Mouse (Mus musculus) CH12.LX (cell line): Measurements from ENCODE around the gene Ggnbp2. TPM values are rescaled to one million over a fixed set of nuclear protein-coding genes. Genes with fewer than 3 reads are reported as not detected.

Source experiments
- DNase-seq: peaks from one replicate; pipeline ENCODE4 v3.0.0-alpha.2; 2013; ENCODE audit errors: extremely low read depth
- H3K27ac ChIP-seq: 2 replicates; pipeline ENCODE4 v1.5.1; 2012; ENCODE audit warnings: low read depth, mild to moderate bottlenecking, control low read depth, moderate library complexity; ENCODE audit not compliant: insufficient read depth
- H3K27me3 ChIP-seq: replicated peaks from 2 replicates; pipeline ENCODE3; 2012; ENCODE audit warnings: inconsistent platforms
- H3K36me3 ChIP-seq, 2 experiments: replicated peaks in 1 of 2; 2 replicates each; pipeline versions ENCODE3 to v1.6.1; 2012; ENCODE audit warnings: inconsistent platforms in 1 of 2, low read length in 1 of 2, mild to moderate bottlenecking in 1 of 2, mixed read lengths in 1 of 2, moderate library complexity in 1 of 2; ENCODE audit not compliant: control insufficient read depth in 1 of 2, insufficient read depth in 1 of 2
- H3K4me1 ChIP-seq, 2 experiments: 2 replicates each; pipeline ENCODE4 v1.6.1; 2012; ENCODE audit warnings: inconsistent platforms in 1 of 2, moderate library complexity in 1 of 2; ENCODE audit not compliant: insufficient read depth in 2 of 2, control insufficient read depth in 1 of 2
- H3K4me2 ChIP-seq: 2 replicates; pipeline ENCODE4 v1.6.1; 2012; ENCODE audit warnings: low read depth, mild to moderate bottlenecking, control low read depth; ENCODE audit not compliant: poor library complexity, insufficient read depth, severe bottlenecking
- H3K4me3 ChIP-seq, 3 experiments: fragments of 150-350 bp in 1 of 3; sonication (generic) in 1 of 3; replicated peaks in 1 of 3; 2 replicates each; pipeline versions ENCODE3 to v1.5.1; 2011 to 2012; ENCODE audit warnings: low read depth in 2 of 3, low read length in 2 of 3, mild to moderate bottlenecking in 2 of 3, moderate library complexity in 2 of 3, control low read depth in 1 of 3, improper control_type of control experiment in 1 of 3, inconsistent platforms in 1 of 3, mixed read lengths in 1 of 3; ENCODE audit not compliant: poor library complexity in 1 of 3
- H3K79me2 ChIP-seq: replicated peaks from 2 replicates; pipeline ENCODE4 v1.6.1; 2012; ENCODE audit warnings: mild to moderate bottlenecking, moderate library complexity; ENCODE audit not compliant: control insufficient read depth, poor library complexity, insufficient read depth, severe bottlenecking; ENCODE audit errors: extremely low read depth
- H3K9ac ChIP-seq: 2 replicates; pipeline ENCODE4 v1.6.1; 2012; ENCODE audit warnings: low read depth, mild to moderate bottlenecking, control low read depth, moderate library complexity; ENCODE audit not compliant: insufficient read depth
- H3K9me3 ChIP-seq: replicated peaks from 2 replicates; pipeline ENCODE3; 2012; ENCODE audit warnings: low read length, inconsistent platforms, mixed read lengths
- BHLHE40 ChIP-seq: IDR thresholded peaks from 2 replicates; pipeline ENCODE4 v1.6.1; 2011; ENCODE audit warnings: mild to moderate bottlenecking, low read depth, low read length, improper control_type of control experiment
- CHD1 ChIP-seq: IDR thresholded peaks from 2 replicates; pipeline ENCODE4 v1.6.1; 2012; ENCODE audit warnings: low read depth, low read length, improper control_type of control experiment, inconsistent platforms
- CTCF ChIP-seq, 2 experiments: IDR thresholded peaks in 1 of 2; conservative IDR thresholded peaks in 1 of 2; 2 replicates each; pipeline ENCODE4 v1.5.1; 2011 to 2012; ENCODE audit warnings: low read depth in 2 of 2, low read length in 2 of 2, improper control_type of control experiment in 1 of 2, inconsistent platforms in 1 of 2, mild to moderate bottlenecking in 1 of 2, moderate library complexity in 1 of 2
- E2F4 ChIP-seq: IDR thresholded peaks from 2 replicates; pipeline ENCODE4 v1.6.1; 2011; ENCODE audit warnings: low read depth, low read length, improper control_type of control experiment; ENCODE audit not compliant: insufficient replicate concordance
- ELF1 ChIP-seq: IDR thresholded peaks from 2 replicates; pipeline ENCODE4 v1.6.1; 2014; ENCODE audit warnings: low read depth, mild to moderate bottlenecking, inconsistent platforms, low read length, improper control_type of control experiment
- EP300 ChIP-seq: IDR thresholded peaks from 2 replicates; pipeline ENCODE4 v1.6.1; 2011; ENCODE audit warnings: low read length, improper control_type of control experiment
- ETS1 ChIP-seq: conservative IDR thresholded peaks from 2 replicates; pipeline ENCODE4 v1.6.1; 2012; ENCODE audit warnings: low read depth, mild to moderate bottlenecking, inconsistent platforms, low read length, improper control_type of control experiment, moderate library complexity
- GABPA ChIP-seq: IDR thresholded peaks from 2 replicates; pipeline ENCODE4 v1.6.1; 2012; ENCODE audit warnings: low read depth, low read length, improper control_type of control experiment, inconsistent platforms; ENCODE audit not compliant: insufficient replicate concordance
- HCFC1 ChIP-seq: IDR thresholded peaks from 2 replicates; pipeline ENCODE4 v1.6.1; 2012; ENCODE audit warnings: low read depth, mild to moderate bottlenecking, inconsistent platforms, low read length, improper control_type of control experiment
- IRF4 ChIP-seq: IDR thresholded peaks from 2 replicates; pipeline ENCODE4 v1.6.1; 2014; ENCODE audit warnings: low read depth, mild to moderate bottlenecking, inconsistent platforms, low read length, improper control_type of control experiment
- JUND ChIP-seq: conservative IDR thresholded peaks from 2 replicates; pipeline ENCODE4 v1.6.1; 2011; ENCODE audit warnings: low read depth, low read length, improper control_type of control experiment
- MAFK ChIP-seq: IDR thresholded peaks from 2 replicates; pipeline ENCODE4 v1.6.1; 2011; ENCODE audit warnings: low read length, improper control_type of control experiment; ENCODE audit not compliant: insufficient replicate concordance
- MAX ChIP-seq: IDR thresholded peaks from 2 replicates; pipeline ENCODE4 v1.6.1; 2011; ENCODE audit warnings: low read length, improper control_type of control experiment
- MAZ ChIP-seq: IDR thresholded peaks from 2 replicates; pipeline ENCODE4 v1.6.1; 2012; ENCODE audit warnings: low read depth, mild to moderate bottlenecking, inconsistent platforms, low read length, improper control_type of control experiment, moderate library complexity
- MYC ChIP-seq: IDR thresholded peaks from 2 replicates; pipeline ENCODE4 v1.6.1; 2011; ENCODE audit warnings: low read depth, mild to moderate bottlenecking, improper control_type of control experiment, low read length
- NRF1 ChIP-seq: IDR thresholded peaks from 2 replicates; pipeline ENCODE4 v1.6.1; 2014; ENCODE audit warnings: low read depth, mild to moderate bottlenecking, inconsistent platforms, low read length, improper control_type of control experiment, moderate library complexity
- PAX5 ChIP-seq: IDR thresholded peaks from 2 replicates; pipeline ENCODE4 v1.6.1; 2012; ENCODE audit warnings: low read length, inconsistent platforms, mixed read lengths
- POLR2A ChIP-seq: IDR thresholded peaks from 2 replicates; pipeline ENCODE4 v1.6.1; 2011; ENCODE audit warnings: low read depth, mild to moderate bottlenecking, improper control_type of control experiment, low read length
- POLR2AphosphoS2 ChIP-seq: IDR thresholded peaks from 2 replicates; pipeline ENCODE4 v1.6.1; 2011; ENCODE audit warnings: low read depth, low read length, improper control_type of control experiment
- RAD21 ChIP-seq: IDR thresholded peaks from 2 replicates; pipeline ENCODE4 v1.6.1; 2011; ENCODE audit warnings: low read depth, mild to moderate bottlenecking, low read length, improper control_type of control experiment, moderate library complexity
- RCOR1 ChIP-seq: conservative IDR thresholded peaks from 2 replicates; pipeline ENCODE4 v1.6.1; 2012; ENCODE audit warnings: low read depth, mild to moderate bottlenecking, inconsistent platforms, low read length, improper control_type of control experiment
- SIN3A ChIP-seq: IDR thresholded peaks from 2 replicates; pipeline ENCODE4 v1.6.1; 2012; ENCODE audit warnings: low read length, improper control_type of control experiment, inconsistent platforms
- SMC3 ChIP-seq: IDR thresholded peaks from 2 replicates; pipeline ENCODE4 v1.6.1; 2011; ENCODE audit warnings: low read depth, low read length, improper control_type of control experiment
- TCF12 ChIP-seq: IDR thresholded peaks from 2 replicates; pipeline ENCODE4 v1.6.1; 2014; ENCODE audit warnings: low read depth, mild to moderate bottlenecking, inconsistent platforms, low read length, improper control_type of control experiment
- UBTF ChIP-seq: IDR thresholded peaks from 2 replicates; pipeline ENCODE4 v1.6.1; 2012; ENCODE audit warnings: low read depth, mild to moderate bottlenecking, inconsistent platforms, low read length, improper control_type of control experiment, moderate library complexity
- USF2 ChIP-seq: conservative IDR thresholded peaks from 2 replicates; pipeline ENCODE4 v1.6.1; 2011; ENCODE audit warnings: low read depth, low read length, improper control_type of control experiment
- ZC3H11A ChIP-seq: IDR thresholded peaks from 2 replicates; pipeline ENCODE4 v1.6.1; 2012; ENCODE audit warnings: low read depth, mild to moderate bottlenecking, inconsistent platforms, low read length, improper control_type of control experiment
- ZKSCAN1 ChIP-seq: IDR thresholded peaks from 2 replicates; pipeline ENCODE4 v1.6.1; 2012; ENCODE audit warnings: low read depth, inconsistent platforms, low read length, improper control_type of control experiment, borderline replicate concordance
- ZMIZ1 ChIP-seq: IDR thresholded peaks from 2 replicates; pipeline ENCODE4 v1.6.1; 2012; ENCODE audit warnings: low read depth, mild to moderate bottlenecking, inconsistent platforms, low read length, improper control_type of control experiment
- ZNF384 ChIP-seq: IDR thresholded peaks from 2 replicates; pipeline ENCODE4 v1.6.1; 2012; ENCODE audit warnings: low read depth, low read length, improper control_type of control experiment, inconsistent platforms
- dilution Hi-C: fragments of 300-500 bp; cut with MboI; formaldehyde crosslinking; loops from 2 replicates; pipeline ENCODE4 v1.14.3; 2020; ENCODE audit warnings: low sequenced_read_pairs; ENCODE audit not compliant: extremely low pct_unique_long_range_greater_than_20kb, extremely low pct_ligation_motif_present
- in situ Hi-C: fragments of 300-500 bp; cut with MboI; formaldehyde crosslinking; loops from 3 replicates; pipeline ENCODE4 v1.14.3; 2019; ENCODE audit warnings: low sequenced_read_pairs, low pct_ligation_motif_present, low pct_unique_long_range_greater_than_20kb, mixed read lengths
- polyA plus RNA-seq: library from polyadenylated mRNA; unstranded; fragments of >175 nt; gene quantifications from 2 replicates; pipeline ENCODE4 v1.2.1, GENCODE M21; 2012; ENCODE audit warnings: low read depth; ENCODE audit not compliant: insufficient read length
- total RNA-seq, 2 experiments: library from RNA; depleted of rRNA; stranded (reverse); fragments of 300-350 nt in 1 of 2; fragments of >200 nt in 1 of 2; gene quantifications; 2 replicates each; pipeline ENCODE4 v1.2.3; 2012 to 2014

Ggnbp2 gene
- total and polyA plus RNA-seq, 3 experiments, result 70.9 to 125 (median 86.5) TPM

- dilution Hi-C loops (no loop called here), in situ Hi-C loops (no loop called here)
- H3K27ac ChIP-seq, result no peak overlapping the region
- peak overlapping the region; percentile 75 for H3K4me2 ChIP-seq
- peaks cover 5 to 42% of the 10 kb centered on the region in 2 experiments; a peak in 3 of 4 replicates for H3K4me1 ChIP-seq
- H3K79me2 ChIP-seq, result peaks cover 24% of the 10 kb centered on the region
- no peaks in the 10 kb centered on the region for H3K27me3 ChIP-seq
- H3K36me3 ChIP-seq, result peaks cover 27 to 60% of the 10 kb centered on the region in 2 experiments
- peak; percentile 45 for DNase-seq
- H3K4me3 ChIP-seq, result peak overlapping the region; percentile 83 to 97 (median 88)
- peak overlapping the region; percentile 96 for H3K9ac ChIP-seq
- no peaks in the 10 kb centered on the region for H3K9me3 ChIP-seq
- TF ChIP-seq NRF1, result no peak
- no peak for TF ChIP-seq E2F4
- TF ChIP-seq ELF1, result 0 out of 2 replicates have a peak, but pooled peaks have one; percentile 14
- TF ChIP-seq SIN3A, result no peak; the same call in 1 of the 2 replicates
- no peak for TF ChIP-seq BHLHE40
- TF ChIP-seq HCFC1, result no peak
- no peak for TF ChIP-seq TCF12
- no peak for TF ChIP-seq POLR2A
- peak; percentile 10 to 54; a peak in 2 of 4 replicates for TF ChIP-seq CTCF (conservative IDR thresholded peaks at IDR 0.05 in 1 of 2, IDR thresholded peaks at IDR 0.05 in 1 of 2; ENCODE audit: low read depth in 2 of 2, low read length in 2 of 2)
Measured at GRCm38 (mm10) chr11:84880465-84880961, 9.9 kb upstream of the Ggnbp2 start.

- Histone ChIP-seq H3K79me2 (peaks cover 24% of the 10 kb centered on the region), H3K4me2 (peak within 1 kb of the TSS; percentile 75), H3K27me3 (no peaks in the 10 kb centered on the region), H3K4me3 (peak within 1 kb of the TSS; percentile 83 to 97 (median 88)), H3K9me3 (no peaks in the 10 kb centered on the region), H3K27ac (peak within 1 kb of the TSS; percentile 66), H3K4me1 (peaks cover 5 to 42% of the 10 kb centered on the region in 2 experiments; a peak in 3 of 4 replicates), H3K9ac (peak within 1 kb of the TSS; percentile 96), H3K36me3 (peaks cover 21 to 56% of the 10 kb centered on the region in 2 experiments)
- dilution Hi-C loops (no loop called here), in situ Hi-C loops (loop anchor here (5.0 kb wide), 1 partner anchor 37 kb away; the partner anchor contains the start of gene Znhit3)
- DNase-seq, result peak; percentile 77
- TF ChIP-seq RAD21 (peak; percentile 11), ZC3H11A (no peak), ZNF384 (no peak), PAX5 (no peak), USF2 (no peak; the same call in 1 of the 2 replicates), UBTF (peak; percentile 90), HCFC1 (peak; percentile 82), MAFK (no peak), ZKSCAN1 (no peak), MAX (peak; percentile 99), RCOR1 (0 out of 2 replicates have a peak, but pooled peaks have one; percentile 64), SMC3 (no peak), BHLHE40 (peak; percentile 93), MYC (peak; percentile 98), SIN3A (peak; percentile 96), EP300 (no peak), ZMIZ1 (peak; percentile 96), POLR2A (peak; percentile 96), CHD1 (0 out of 2 replicates have a peak, but pooled peaks have one; percentile 39), MAZ (0 out of 2 replicates have a peak, but pooled peaks have one; percentile 67), NRF1 (peak; percentile 45; the same call in 1 of the 2 replicates), ETS1 (no peak; the same call in 1 of the 2 replicates), GABPA (no peak), E2F4 (no peak), JUND (no peak), IRF4 (peak; percentile 61), POLR2AphosphoS2 (no peak; the same call in 1 of the 2 replicates)
Measured at GRCm38 (mm10) chr11:84879772-84880464, 9.3 kb upstream of the Ggnbp2 start, which contains the start of the genes Myo19 and Pigw. Gene Myo19, plus strand, starts transcription at chr11:84880148. Gene Pigw, minus strand, starts transcription at chr11:84880285.
